Mouse (Mus musculus) c-Kit-positive CD71-positive TER-119-positive erythroid progenitor cells, embryonic 14.5 days (primary cell): ENCODE data around the gene Rnd1.

Experiments used
- DNase-seq: peaks from one replicate; pipeline ENCODE4 v3.0.0-alpha.2; 2013; ENCODE audit warnings: low spot score

Gene Rnd1

DNA sequence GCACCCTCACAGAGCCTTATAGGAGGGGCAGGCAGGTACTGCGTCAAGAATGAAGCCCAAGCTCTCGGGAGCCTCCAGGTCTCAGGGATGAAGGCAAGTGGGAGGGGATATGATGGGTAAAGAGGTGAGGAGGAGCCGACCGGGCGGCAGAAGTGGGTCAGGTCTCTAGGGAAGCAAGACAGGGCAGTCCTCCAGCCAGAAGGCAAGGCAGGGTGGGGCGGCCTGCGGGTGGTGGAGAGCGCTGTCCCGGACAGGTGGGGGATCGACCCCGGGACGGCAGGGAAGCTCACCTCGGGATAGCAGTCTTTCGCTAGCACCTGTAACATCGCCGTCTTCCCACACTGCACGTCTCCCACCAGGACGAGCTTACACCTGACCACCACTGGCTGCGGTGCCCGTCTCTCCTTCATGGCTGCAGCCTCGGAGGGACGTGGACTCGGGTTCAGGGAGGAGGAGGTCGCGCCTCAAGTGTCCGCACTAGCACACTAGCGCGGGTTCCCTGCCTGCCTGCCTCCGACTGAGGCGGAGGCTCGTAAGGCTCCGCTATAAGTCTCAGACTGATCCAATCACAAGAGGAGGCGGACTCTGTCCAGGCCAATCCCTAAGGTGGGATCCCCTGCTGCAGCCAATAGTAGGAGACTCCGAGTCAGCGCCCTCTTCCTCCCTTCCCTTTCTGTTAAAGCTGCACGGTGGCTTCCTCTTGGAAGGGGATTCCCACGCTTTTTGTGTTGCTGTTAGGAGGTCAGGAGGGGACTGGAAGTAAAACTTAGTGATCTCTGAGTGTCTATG is at the start of gene Rnd1:
Gene Rnd1, minus strand, starts transcription at position 522 of the 789 bp plus-strand sequence.
- peak; percentile 69 for DNase-seq

DNA sequence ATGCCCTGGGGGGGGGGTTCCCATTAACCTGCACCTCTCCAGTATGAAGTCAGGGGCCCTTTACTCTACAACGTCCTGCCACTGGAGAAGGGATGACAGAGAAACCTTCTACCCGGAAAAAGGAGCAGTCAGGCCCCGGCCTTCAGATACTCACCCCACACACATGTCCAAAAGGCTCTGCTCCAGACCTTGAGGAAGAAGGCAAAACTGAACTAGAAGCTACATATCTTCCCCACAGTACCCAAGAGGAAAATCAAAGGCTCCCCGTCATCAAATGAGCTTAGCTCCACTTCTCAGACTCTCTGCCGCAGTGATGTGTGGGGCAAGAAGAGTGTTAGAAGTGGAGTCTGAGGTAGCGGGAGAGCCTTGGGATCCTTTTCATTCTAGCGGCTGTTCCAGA is 49.5 kb upstream of the Rnd1 start:
- no peak for DNase-seq

DNA sequence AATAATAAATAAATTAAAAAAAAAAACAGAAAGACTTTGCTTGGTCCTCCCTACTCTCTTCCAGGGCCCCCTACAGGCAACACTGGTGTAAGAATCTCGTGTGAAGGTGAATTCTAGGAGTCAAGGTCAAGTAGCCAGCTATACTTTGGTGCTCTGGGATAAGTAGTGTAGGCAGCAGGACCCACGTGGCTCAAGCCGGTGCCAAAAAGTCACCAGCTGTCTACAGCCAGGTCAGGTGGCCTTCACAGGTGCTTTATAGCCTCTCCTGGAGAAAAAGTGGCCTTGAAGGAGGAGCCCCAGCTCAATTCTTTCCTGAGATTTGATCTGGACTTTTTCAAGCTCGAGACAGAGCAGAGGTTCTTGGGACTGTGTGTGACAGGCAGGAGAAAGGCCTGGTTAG is 48.8 kb upstream of the Rnd1 start:
- DNase-seq, result no peak

DNA sequence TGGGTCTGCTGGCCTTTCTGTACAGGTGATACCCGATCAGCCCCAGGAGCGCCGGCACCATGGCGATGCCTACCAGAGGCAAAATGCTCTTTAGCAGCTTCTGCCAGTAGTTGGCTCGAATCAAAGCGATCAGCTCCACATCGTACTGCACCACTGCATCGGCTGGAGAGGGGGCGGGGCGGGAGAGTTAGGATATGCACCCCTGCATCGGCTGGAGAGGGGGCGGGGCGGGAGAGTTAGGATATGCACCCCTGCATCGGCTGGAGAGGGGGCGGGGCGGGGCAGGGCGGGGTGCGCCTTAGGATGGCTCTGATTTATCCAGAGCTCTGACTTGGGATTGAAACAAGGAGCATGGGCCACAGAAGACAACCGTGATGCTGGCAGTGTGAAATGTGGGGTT is 47.2 kb upstream of the Rnd1 start:
- DNase-seq, result no peak

DNA sequence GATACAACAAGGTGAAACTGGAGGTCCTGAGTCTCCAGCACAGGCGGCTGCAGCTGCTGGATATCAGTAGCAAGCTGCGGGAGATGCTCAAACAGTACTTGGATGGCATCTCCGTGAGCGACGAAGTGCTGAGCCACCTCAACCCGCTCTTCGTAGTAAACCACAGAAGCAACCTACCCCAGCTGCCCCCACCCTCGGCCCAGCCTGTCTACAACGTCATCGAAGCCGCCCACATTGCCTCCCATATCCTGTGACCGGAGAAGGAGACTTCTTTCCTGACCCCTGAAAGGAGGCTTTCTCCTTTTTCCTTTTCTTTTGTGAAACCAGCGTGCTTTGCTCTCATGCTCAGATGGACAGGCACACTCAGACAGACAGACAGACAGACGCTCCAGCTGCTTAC is 45.6 kb upstream of the Rnd1 start:
- no peak for DNase-seq

DNA sequence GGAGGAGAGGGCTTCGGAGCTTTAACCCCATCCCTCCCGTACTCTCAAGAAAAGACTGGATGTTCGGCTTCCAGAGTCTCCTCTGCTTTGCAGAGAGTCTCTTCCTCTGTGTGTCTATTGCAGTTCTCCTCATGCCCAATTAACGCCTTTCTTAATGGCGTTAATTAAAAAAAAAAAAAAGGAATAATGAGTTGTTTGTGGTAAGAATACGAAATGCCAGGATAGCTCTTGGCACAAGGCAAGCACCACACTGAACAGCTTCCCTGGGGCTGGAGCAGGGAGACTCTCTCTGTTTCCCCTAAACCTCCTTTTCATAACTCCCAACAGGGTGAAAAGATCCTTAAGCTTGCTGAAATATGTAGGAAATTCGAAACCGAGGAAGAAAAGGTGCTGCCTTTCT is 44.9 kb upstream of the Rnd1 start:
- DNase-seq, result no peak

DNA sequence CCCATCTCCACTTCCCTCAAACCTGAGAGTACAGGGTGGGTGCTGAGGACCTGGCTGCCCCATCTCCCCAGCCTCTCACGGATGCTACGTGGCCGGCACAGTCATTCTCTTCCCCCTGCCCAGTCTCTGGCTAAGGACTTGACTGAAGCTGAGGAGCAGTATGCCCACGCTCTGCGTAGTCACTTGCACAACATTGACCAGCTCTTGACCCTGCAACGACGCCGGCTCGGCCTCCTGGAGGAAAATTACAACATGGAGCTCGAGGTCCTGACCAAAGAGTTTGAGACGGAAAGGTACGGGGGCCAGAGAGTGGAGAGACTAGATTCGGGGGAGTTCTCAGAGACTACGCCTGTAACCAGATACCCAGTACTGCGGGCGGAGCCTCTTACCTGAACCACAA is 40.0 kb upstream of the Rnd1 start:
- no peak for DNase-seq

DNA sequence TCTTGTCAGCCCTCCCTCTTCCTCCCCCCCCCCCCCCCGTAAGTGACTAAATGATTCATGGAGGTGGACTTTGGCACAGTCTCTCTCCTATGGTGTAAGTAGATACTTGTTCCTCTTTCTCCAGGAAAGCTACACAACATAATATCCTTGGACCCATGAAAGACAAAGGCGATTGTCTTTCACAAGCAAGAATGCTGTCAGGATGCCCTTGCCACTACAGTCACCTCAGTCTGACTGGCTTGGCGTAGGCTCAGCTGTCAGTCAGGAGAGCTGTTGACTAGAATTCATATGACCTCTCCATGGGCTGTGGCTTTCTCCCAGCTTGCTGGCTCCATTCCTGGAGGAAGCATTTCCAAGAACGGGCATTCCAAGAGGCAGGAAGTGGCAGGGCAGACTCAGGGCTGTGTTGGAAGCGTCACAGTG is 37.0 kb upstream of the Rnd1 start:
- no peak for DNase-seq

DNA sequence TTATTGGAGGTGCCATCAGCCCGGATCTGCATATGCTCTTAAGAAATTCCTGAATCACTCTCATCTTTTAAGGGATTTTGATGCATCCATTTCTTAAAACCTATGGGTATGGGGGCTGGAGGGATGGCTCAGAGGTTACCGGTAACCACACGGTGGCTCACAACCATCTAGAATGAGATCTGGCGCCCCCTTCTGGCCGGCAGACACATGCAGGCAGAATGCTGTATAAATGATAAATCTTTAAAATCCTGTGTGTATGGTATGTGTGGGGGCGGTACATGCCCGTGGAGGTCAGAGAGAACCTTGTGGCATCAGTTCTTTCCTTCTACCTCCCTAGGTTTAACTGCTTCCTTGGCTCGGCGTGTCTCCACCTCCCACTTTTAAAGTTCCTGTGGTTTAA is 33.2 kb upstream of the Rnd1 start:
- DNase-seq, result peak; percentile 56

DNA sequence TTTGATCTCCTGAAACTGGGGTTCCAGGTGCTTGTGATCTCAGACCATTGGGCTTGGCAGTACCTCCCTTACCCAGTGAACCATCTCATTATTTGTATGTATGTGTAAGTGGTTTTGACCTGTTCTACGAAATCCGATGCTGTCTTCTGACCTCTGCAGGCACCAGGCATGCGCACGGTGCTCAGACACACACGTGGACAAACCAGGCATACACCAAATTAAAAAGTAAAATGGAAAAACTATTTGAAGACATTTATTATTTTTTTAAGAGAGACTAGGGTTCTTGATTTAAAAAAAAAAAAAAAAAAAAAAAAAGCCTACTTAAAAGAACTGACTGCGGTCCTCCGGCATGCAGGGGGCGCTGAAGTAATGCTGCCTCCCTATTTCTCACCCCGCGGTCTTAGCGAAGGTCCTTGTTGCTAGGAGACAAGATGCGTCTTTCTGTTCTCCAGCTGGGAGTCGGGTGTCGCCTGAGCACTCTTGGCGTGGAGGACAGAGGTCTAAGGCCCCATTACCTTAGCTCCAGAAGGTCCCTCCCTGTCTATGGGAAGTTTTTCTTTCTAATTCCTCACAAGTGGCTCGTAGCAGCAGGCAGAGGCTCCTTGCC is 30.6 kb upstream of the Rnd1 start, which contains the start of gene Ccdc65:
Gene Ccdc65, plus strand, starts transcription at position 442 of the 607 bp plus-strand sequence.
- DNase-seq, result peak; percentile 72

DNA sequence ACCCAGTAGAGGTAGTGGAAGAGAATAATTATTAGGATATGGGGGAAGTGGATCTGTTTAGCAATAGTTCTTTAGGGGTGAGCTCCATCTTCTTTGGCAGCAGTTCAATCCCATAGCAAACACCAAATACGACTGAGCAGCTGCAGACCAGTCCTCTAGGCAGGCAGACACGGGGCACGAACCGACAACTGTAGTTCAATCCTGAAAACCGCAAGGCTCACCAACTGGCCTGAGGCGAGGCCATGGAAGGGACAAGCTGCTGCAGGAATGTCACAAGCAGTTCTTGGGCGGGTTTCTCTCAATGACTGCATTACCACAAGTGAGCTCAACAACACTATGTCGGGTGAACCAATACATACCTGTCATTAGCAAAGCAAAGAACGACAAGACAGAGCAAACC is 27.1 kb upstream of the Rnd1 start:
- no peak for DNase-seq

DNA sequence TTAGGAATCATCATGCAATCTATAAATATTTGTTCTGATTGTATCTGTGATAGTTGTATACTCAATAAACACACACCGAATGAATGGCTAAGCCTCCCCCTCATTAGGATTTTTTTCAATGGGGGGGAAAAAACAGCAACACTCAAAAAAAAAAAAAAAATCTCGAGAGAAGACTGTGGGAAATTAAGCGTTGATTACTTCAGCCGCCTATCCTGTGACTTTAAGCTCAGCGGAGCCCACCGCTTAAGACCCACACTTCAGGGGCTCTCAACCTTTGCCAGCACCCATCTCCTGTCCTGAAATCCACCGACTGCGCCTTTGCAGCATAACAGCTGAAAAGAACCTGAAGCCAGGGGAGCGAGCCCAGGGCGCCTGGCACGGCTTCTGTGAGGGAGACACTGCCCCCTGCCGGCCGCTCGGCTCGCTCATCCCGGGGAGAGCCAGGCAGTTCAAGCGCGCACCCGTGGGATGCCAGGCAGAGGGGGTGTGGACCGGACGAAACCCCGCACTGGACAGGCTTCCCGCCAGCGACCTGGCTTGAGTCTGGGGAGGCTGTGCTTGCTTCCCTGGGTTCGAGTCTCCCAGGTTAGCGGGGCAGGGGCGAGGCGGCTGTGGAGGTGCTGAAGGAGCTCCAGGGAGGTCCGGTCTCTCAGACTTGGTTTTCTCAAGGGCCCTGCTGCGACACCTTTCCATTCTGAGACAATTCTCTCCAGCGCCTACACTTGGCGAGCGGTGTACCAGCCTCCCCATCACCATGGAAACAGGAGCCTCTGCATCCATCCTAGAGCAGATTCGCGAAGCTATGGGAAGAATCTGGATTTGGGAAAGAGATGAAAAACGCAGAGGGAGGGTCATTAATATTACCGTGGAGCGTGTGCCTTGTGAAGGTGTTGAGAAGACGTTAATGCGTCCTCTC is 22.2 kb upstream of the Rnd1 start:
- peak; percentile 63 for DNase-seq

DNA sequence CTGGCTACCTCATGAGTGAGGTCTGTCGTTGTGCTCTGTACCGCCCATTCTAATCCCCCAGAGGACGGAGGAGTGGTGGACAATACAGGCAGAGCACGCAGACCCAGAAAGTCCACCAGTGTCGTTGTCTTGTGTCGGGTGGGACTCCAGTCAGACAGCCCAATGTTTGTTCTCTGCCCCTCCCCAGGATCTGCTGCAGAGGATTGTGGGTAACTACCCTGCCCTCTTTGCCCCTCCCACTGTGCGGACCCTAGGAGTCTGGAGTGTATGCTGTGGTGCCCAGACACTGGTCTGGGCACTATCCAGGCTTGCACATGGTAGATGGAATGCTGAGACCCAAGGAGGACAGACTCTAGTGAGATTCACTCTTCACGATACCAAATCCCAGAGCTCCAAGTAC is 19.0 kb upstream of the Rnd1 start:
- DNase-seq, result no peak

DNA sequence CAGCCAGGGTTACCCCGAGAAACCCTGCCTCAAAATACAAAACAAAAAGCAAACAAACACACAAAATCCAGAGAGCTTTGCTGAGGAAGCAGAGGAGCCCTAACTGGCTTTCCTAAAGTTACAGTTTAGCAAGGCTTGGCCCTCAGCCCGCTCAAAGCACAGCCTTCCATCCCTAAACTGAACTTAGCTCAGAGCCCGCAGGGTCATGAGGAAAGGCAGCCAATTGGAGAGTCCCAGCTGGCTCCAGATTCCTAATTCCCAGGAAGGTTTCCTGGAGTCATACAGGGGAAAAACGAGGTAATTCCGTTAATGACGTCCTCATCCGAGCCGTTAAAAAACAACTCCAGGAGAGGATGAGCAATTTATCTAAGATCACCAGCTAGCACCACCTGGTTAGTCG is 18.5 kb upstream of the Rnd1 start:
- no peak for DNase-seq

DNA sequence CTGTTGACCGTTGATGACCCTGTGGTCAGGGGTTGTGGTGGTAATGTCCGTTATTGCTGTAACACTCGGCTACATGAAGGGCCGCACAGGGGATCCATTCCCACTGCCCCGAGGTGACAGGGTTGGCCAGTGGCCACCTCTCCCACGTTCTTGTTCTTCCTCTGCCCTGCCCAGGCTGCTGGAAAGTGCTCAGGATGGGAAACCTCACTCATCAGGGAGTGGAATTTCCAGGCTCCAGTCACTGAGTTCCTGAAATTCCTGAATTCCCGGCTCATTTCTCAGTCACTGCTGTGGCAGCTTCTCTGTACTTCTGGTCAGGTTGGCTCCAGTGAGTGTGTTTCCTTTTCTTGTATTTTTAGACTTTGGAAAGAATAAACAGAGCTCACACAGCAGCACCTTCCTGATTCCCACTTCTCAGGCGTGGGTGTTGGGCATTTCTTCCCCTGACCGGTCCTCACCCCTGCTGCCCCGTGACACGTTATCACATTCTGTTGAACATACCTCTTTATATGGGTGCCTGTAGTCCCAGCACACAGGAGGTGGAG is 15.0 kb upstream of the Rnd1 start:
- no peak for DNase-seq

DNA sequence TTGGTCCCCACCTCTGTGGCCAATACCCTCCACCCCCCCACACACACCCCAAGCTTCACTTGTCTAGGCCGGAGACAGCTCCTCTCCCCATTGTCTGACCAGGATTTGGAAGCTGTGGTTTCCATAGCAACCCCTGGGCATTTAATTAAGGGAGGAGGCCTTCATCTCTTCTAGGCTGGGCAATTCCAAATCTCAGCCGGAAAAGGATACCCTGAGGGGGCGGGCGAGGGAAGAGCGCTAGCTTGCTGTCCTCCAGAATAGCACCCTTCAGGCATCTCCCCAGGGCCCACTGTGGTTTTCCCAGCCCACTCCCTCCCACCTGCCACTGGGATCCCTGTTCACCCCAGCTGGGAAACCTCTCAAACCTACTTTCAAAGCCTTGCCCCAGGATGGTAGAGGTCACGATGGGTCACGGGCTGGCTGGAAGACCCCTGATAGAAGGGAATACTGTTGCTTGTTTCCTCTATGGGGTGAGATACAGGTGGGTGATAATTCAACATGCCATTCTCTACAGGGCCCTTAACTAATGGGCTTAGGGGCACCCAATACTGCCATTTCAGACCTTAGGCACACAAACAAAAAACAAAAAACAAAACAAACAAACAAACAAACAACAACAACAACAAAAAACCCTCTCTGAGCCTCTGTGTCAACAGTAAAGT is 14.4 kb upstream of the Rnd1 start:
- DNase-seq, result no peak

DNA sequence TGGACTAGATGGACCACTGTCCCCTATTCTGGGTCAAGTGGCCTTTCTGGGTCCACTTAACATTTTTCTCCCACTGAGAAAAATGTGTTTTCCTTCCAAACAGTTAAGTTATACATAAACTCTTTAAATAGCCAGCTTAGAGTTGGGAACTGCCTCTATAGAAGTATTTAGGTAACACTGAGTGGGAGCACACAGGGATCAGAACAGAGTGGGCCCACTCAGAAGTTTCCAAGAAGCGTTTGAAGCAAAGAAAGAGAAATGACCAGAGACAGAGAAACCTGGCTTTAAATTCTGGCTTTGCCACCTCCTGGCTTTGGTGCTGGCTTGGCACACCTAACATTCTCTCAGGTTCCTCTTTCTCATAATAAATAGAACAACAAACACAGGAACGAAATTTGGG is 12.4 kb upstream of the Rnd1 start:
- DNase-seq, result no peak

DNA sequence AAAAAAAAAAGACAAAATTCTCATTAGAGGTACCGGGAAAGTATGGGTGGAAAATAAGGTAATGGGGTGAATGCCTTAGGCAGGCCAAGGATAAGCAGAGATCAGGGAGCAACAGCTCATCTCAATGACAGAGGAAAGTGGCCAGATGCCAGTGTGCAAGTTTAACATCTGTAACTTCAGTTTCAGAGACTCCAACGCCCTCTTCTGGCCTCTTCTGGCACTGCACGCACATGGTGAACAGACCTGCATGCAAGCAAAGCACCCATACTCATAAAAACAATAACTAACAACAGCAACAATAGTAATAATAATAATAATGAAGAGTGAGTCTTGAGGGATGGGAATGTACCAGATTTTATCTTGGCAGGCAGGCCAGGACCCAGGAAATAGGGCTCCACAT is 8.7 kb upstream of the Rnd1 start:
- no peak for DNase-seq

DNA sequence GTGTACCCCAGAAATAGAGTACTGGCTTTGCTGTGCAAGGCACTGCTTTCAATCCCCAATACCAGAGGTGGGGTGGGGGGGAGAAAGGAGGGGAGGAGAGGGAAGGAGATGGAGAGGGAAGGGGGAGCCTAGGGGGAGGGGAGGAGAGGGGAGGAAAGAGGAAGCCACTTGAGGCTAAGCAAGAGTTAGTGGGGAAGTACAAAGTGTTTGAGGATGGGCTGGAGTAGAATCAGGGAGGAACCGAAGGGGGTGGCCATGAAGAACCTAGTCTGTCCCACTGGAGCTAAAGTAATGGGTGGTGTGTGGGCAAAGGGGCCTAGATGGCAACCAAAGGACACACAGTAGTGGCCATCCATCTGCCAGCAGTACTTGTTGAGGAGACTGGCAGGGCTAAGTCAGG is 6.5 kb upstream of the Rnd1 start:
- no peak for DNase-seq

DNA sequence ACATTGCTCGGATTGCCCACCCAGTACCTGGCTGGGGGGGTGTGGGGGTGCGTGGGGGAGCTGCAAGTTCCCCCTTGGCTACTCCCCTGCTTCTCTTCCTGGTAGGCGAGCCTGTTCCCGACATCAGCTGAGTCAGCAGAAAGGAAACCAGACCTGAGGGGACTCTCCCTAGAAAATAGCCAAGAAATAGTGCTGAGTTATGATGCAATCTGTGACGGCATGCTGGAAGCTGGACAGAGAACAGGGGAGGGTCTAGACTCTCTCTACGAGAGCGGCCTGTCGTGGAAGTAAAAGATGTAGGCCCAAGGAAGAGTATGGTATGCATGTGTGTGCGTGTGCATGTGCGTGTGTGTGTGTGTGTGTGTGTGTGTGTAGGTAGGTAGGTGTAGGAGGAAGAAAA is 5.9 kb upstream of the Rnd1 start:
- DNase-seq, result no peak

DNA sequence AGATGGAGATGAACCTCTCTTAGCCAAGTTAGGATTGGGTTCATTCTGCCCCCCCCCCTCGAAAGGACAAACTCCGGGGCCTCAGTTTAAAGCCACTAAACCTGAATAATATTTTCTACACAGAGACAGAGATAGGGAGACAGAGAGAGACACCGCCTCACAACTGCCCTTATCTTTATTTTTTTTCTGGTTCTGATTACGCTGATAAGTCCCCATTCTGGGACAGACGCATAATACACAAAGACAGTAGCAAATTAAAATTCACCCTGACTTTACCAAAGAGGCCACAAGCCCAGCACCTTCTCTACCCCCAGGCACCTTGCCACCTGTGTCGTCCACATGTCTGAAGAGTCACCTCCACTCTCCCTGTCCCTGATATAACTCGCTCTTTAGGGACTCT is 4.4 kb upstream of the Rnd1 start:
- no peak for DNase-seq

DNA sequence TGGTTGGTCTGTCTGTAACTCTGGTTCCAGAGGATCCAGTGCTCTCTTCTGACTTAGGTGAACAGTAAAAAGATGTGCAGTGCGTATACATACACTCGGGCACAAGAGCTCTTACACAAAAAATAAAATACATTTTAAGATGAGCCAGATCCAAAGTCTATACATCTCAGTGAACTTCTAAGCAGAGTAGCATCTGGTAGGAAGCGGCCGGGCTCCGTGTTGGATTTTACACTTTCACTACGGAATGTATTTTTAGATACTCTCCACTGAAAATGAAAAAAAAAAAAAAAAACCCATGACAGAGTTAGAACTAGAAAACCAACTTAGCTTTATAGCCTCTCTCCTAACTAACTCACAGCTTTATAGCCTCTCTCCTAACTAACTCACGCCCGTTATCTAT is 3.4 kb upstream of the Rnd1 start:
- no peak for DNase-seq
